Mouse (Mus musculus) CH12.LX (cell line): ENCODE results near the gene S100a6. TPM values are rescaled to one million over a fixed set of nuclear protein-coding genes. Genes with fewer than 3 reads are reported as not detected.

Experiments used
- DNase-seq: peaks from one replicate; pipeline ENCODE4 v3.0.0-alpha.2; 2013; ENCODE audit errors: extremely low read depth
- H3K27ac ChIP-seq: 2 replicates; pipeline ENCODE4 v1.5.1; 2012; ENCODE audit warnings: low read depth, mild to moderate bottlenecking, control low read depth, moderate library complexity; ENCODE audit not compliant: insufficient read depth
- H3K27me3 ChIP-seq: replicated peaks from 2 replicates; pipeline ENCODE3; 2012; ENCODE audit warnings: inconsistent platforms
- H3K36me3 ChIP-seq, 2 experiments: replicated peaks in 1 of 2; 2 replicates each; pipeline versions ENCODE3 to v1.6.1; 2012; ENCODE audit warnings: inconsistent platforms in 1 of 2, low read length in 1 of 2, mild to moderate bottlenecking in 1 of 2, mixed read lengths in 1 of 2, moderate library complexity in 1 of 2; ENCODE audit not compliant: control insufficient read depth in 1 of 2, insufficient read depth in 1 of 2
- H3K4me1 ChIP-seq, 2 experiments: 2 replicates each; pipeline ENCODE4 v1.6.1; 2012; ENCODE audit warnings: inconsistent platforms in 1 of 2, moderate library complexity in 1 of 2; ENCODE audit not compliant: insufficient read depth in 2 of 2, control insufficient read depth in 1 of 2
- H3K4me2 ChIP-seq: 2 replicates; pipeline ENCODE4 v1.6.1; 2012; ENCODE audit warnings: low read depth, mild to moderate bottlenecking, control low read depth; ENCODE audit not compliant: poor library complexity, insufficient read depth, severe bottlenecking
- H3K4me3 ChIP-seq, 3 experiments: fragments of 150-350 bp in 1 of 3; sonication (generic) in 1 of 3; replicated peaks in 1 of 3; 2 replicates each; pipeline versions ENCODE3 to v1.5.1; 2011 to 2012; ENCODE audit warnings: low read depth in 2 of 3, low read length in 2 of 3, mild to moderate bottlenecking in 2 of 3, moderate library complexity in 2 of 3, control low read depth in 1 of 3, improper control_type of control experiment in 1 of 3, inconsistent platforms in 1 of 3, mixed read lengths in 1 of 3; ENCODE audit not compliant: poor library complexity in 1 of 3
- H3K79me2 ChIP-seq: replicated peaks from 2 replicates; pipeline ENCODE4 v1.6.1; 2012; ENCODE audit warnings: mild to moderate bottlenecking, moderate library complexity; ENCODE audit not compliant: control insufficient read depth, poor library complexity, insufficient read depth, severe bottlenecking; ENCODE audit errors: extremely low read depth
- H3K9ac ChIP-seq: 2 replicates; pipeline ENCODE4 v1.6.1; 2012; ENCODE audit warnings: low read depth, mild to moderate bottlenecking, control low read depth, moderate library complexity; ENCODE audit not compliant: insufficient read depth
- H3K9me3 ChIP-seq: replicated peaks from 2 replicates; pipeline ENCODE3; 2012; ENCODE audit warnings: low read length, inconsistent platforms, mixed read lengths
- CHD1 ChIP-seq: IDR thresholded peaks from 2 replicates; pipeline ENCODE4 v1.6.1; 2012; ENCODE audit warnings: low read depth, low read length, improper control_type of control experiment, inconsistent platforms
- CTCF ChIP-seq, 2 experiments: IDR thresholded peaks in 1 of 2; conservative IDR thresholded peaks in 1 of 2; 2 replicates each; pipeline ENCODE4 v1.5.1; 2011 to 2012; ENCODE audit warnings: low read depth in 2 of 2, low read length in 2 of 2, improper control_type of control experiment in 1 of 2, inconsistent platforms in 1 of 2, mild to moderate bottlenecking in 1 of 2, moderate library complexity in 1 of 2
- E2F4 ChIP-seq: IDR thresholded peaks from 2 replicates; pipeline ENCODE4 v1.6.1; 2011; ENCODE audit warnings: low read depth, low read length, improper control_type of control experiment; ENCODE audit not compliant: insufficient replicate concordance
- ELF1 ChIP-seq: IDR thresholded peaks from 2 replicates; pipeline ENCODE4 v1.6.1; 2014; ENCODE audit warnings: low read depth, mild to moderate bottlenecking, inconsistent platforms, low read length, improper control_type of control experiment
- EP300 ChIP-seq: IDR thresholded peaks from 2 replicates; pipeline ENCODE4 v1.6.1; 2011; ENCODE audit warnings: low read length, improper control_type of control experiment
- ETS1 ChIP-seq: conservative IDR thresholded peaks from 2 replicates; pipeline ENCODE4 v1.6.1; 2012; ENCODE audit warnings: low read depth, mild to moderate bottlenecking, inconsistent platforms, low read length, improper control_type of control experiment, moderate library complexity
- GABPA ChIP-seq: IDR thresholded peaks from 2 replicates; pipeline ENCODE4 v1.6.1; 2012; ENCODE audit warnings: low read depth, low read length, improper control_type of control experiment, inconsistent platforms; ENCODE audit not compliant: insufficient replicate concordance
- HCFC1 ChIP-seq: IDR thresholded peaks from 2 replicates; pipeline ENCODE4 v1.6.1; 2012; ENCODE audit warnings: low read depth, mild to moderate bottlenecking, inconsistent platforms, low read length, improper control_type of control experiment
- IRF4 ChIP-seq: IDR thresholded peaks from 2 replicates; pipeline ENCODE4 v1.6.1; 2014; ENCODE audit warnings: low read depth, mild to moderate bottlenecking, inconsistent platforms, low read length, improper control_type of control experiment
- JUN ChIP-seq: IDR thresholded peaks from 2 replicates; pipeline ENCODE4 v1.6.1; 2011; ENCODE audit warnings: low read depth, mild to moderate bottlenecking, low read length, improper control_type of control experiment, moderate library complexity; ENCODE audit not compliant: insufficient read depth
- JUND ChIP-seq: conservative IDR thresholded peaks from 2 replicates; pipeline ENCODE4 v1.6.1; 2011; ENCODE audit warnings: low read depth, low read length, improper control_type of control experiment
- KAT2A ChIP-seq: IDR thresholded peaks from 2 replicates; pipeline ENCODE4 v1.6.1; 2012; ENCODE audit warnings: low read length, improper control_type of control experiment, inconsistent platforms; ENCODE audit not compliant: insufficient replicate concordance
- MAFK ChIP-seq: IDR thresholded peaks from 2 replicates; pipeline ENCODE4 v1.6.1; 2011; ENCODE audit warnings: low read length, improper control_type of control experiment; ENCODE audit not compliant: insufficient replicate concordance
- MAX ChIP-seq: IDR thresholded peaks from 2 replicates; pipeline ENCODE4 v1.6.1; 2011; ENCODE audit warnings: low read length, improper control_type of control experiment
- MXI1 ChIP-seq: IDR thresholded peaks from 2 replicates; pipeline ENCODE4 v1.6.1; 2011; ENCODE audit warnings: mild to moderate bottlenecking, low read depth, low read length, improper control_type of control experiment
- MYC ChIP-seq: IDR thresholded peaks from 2 replicates; pipeline ENCODE4 v1.6.1; 2011; ENCODE audit warnings: low read depth, mild to moderate bottlenecking, improper control_type of control experiment, low read length
- NRF1 ChIP-seq: IDR thresholded peaks from 2 replicates; pipeline ENCODE4 v1.6.1; 2014; ENCODE audit warnings: low read depth, mild to moderate bottlenecking, inconsistent platforms, low read length, improper control_type of control experiment, moderate library complexity
- PAX5 ChIP-seq: IDR thresholded peaks from 2 replicates; pipeline ENCODE4 v1.6.1; 2012; ENCODE audit warnings: low read length, inconsistent platforms, mixed read lengths
- POLR2A ChIP-seq: IDR thresholded peaks from 2 replicates; pipeline ENCODE4 v1.6.1; 2011; ENCODE audit warnings: low read depth, mild to moderate bottlenecking, improper control_type of control experiment, low read length
- POLR2AphosphoS2 ChIP-seq: IDR thresholded peaks from 2 replicates; pipeline ENCODE4 v1.6.1; 2011; ENCODE audit warnings: low read depth, low read length, improper control_type of control experiment
- RAD21 ChIP-seq: IDR thresholded peaks from 2 replicates; pipeline ENCODE4 v1.6.1; 2011; ENCODE audit warnings: low read depth, mild to moderate bottlenecking, low read length, improper control_type of control experiment, moderate library complexity
- RCOR1 ChIP-seq: conservative IDR thresholded peaks from 2 replicates; pipeline ENCODE4 v1.6.1; 2012; ENCODE audit warnings: low read depth, mild to moderate bottlenecking, inconsistent platforms, low read length, improper control_type of control experiment
- SIN3A ChIP-seq: IDR thresholded peaks from 2 replicates; pipeline ENCODE4 v1.6.1; 2012; ENCODE audit warnings: low read length, improper control_type of control experiment, inconsistent platforms
- SMC3 ChIP-seq: IDR thresholded peaks from 2 replicates; pipeline ENCODE4 v1.6.1; 2011; ENCODE audit warnings: low read depth, low read length, improper control_type of control experiment
- TBP ChIP-seq: conservative IDR thresholded peaks from 2 replicates; pipeline ENCODE4 v1.6.1; 2011; ENCODE audit warnings: low read depth, low read length, improper control_type of control experiment
- TCF12 ChIP-seq: IDR thresholded peaks from 2 replicates; pipeline ENCODE4 v1.6.1; 2014; ENCODE audit warnings: low read depth, mild to moderate bottlenecking, inconsistent platforms, low read length, improper control_type of control experiment
- UBTF ChIP-seq: IDR thresholded peaks from 2 replicates; pipeline ENCODE4 v1.6.1; 2012; ENCODE audit warnings: low read depth, mild to moderate bottlenecking, inconsistent platforms, low read length, improper control_type of control experiment, moderate library complexity
- USF1 ChIP-seq: IDR thresholded peaks from 2 replicates; pipeline ENCODE4 v1.6.1; 2014; ENCODE audit warnings: low read depth, mild to moderate bottlenecking, inconsistent platforms, low read length, improper control_type of control experiment
- USF2 ChIP-seq: conservative IDR thresholded peaks from 2 replicates; pipeline ENCODE4 v1.6.1; 2011; ENCODE audit warnings: low read depth, low read length, improper control_type of control experiment
- ZC3H11A ChIP-seq: IDR thresholded peaks from 2 replicates; pipeline ENCODE4 v1.6.1; 2012; ENCODE audit warnings: low read depth, mild to moderate bottlenecking, inconsistent platforms, low read length, improper control_type of control experiment
- ZKSCAN1 ChIP-seq: IDR thresholded peaks from 2 replicates; pipeline ENCODE4 v1.6.1; 2012; ENCODE audit warnings: low read depth, inconsistent platforms, low read length, improper control_type of control experiment, borderline replicate concordance
- ZMIZ1 ChIP-seq: IDR thresholded peaks from 2 replicates; pipeline ENCODE4 v1.6.1; 2012; ENCODE audit warnings: low read depth, mild to moderate bottlenecking, inconsistent platforms, low read length, improper control_type of control experiment
- ZNF384 ChIP-seq: IDR thresholded peaks from 2 replicates; pipeline ENCODE4 v1.6.1; 2012; ENCODE audit warnings: low read depth, low read length, improper control_type of control experiment, inconsistent platforms
- dilution Hi-C: fragments of 300-500 bp; cut with MboI; formaldehyde crosslinking; loops from 2 replicates; pipeline ENCODE4 v1.14.3; 2020; ENCODE audit warnings: low sequenced_read_pairs; ENCODE audit not compliant: extremely low pct_unique_long_range_greater_than_20kb, extremely low pct_ligation_motif_present
- in situ Hi-C: fragments of 300-500 bp; cut with MboI; formaldehyde crosslinking; loops from 3 replicates; pipeline ENCODE4 v1.14.3; 2019; ENCODE audit warnings: low sequenced_read_pairs, low pct_ligation_motif_present, low pct_unique_long_range_greater_than_20kb, mixed read lengths
- polyA plus RNA-seq: library from polyadenylated mRNA; unstranded; fragments of >175 nt; gene quantifications from 2 replicates; pipeline ENCODE4 v1.2.1, GENCODE M21; 2012; ENCODE audit warnings: low read depth; ENCODE audit not compliant: insufficient read length
- total RNA-seq, 2 experiments: library from RNA; depleted of rRNA; stranded (reverse); fragments of 300-350 nt in 1 of 2; fragments of >200 nt in 1 of 2; gene quantifications; 2 replicates each; pipeline ENCODE4 v1.2.3; 2012 to 2014

The S100a6 gene
- total and polyA plus RNA-seq, 3 experiments: not detected

DNA sequence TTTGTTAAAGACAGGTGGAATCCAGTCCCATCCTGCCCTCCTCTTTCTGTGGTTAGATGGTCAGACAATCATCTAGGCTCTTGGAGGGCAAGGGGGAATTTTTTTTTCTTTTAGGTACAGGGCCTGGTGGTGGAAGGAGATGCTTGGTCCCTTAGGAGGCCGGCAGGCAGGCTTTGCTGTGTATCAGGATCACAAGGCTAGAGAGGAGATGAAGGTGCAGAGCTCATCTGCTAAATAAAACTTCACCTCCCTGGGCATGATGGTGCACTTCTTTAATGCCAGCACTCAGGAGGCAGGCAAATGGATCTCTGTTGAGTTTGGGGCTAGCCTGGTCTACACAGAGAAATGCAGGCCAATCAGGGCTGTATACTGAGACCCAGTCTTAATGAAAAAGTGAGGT lies 3.2 kb downstream of the S100a6 start:
- in situ Hi-C loops (no loop called here), dilution Hi-C loops (no loop called here)
- no peak overlapping the region for H3K27ac ChIP-seq
- TF ChIP-seq POLR2A: no peak
- no peak for TF ChIP-seq SIN3A
- TF ChIP-seq ETS1: no peak
- TF ChIP-seq TCF12: no peak
- TF ChIP-seq MAFK: no peak
- TF ChIP-seq ELF1: no peak
- no peak for TF ChIP-seq ZC3H11A
- TF ChIP-seq JUN: no peak
- TF ChIP-seq GABPA: no peak
- TF ChIP-seq CTCF (conservative IDR thresholded peaks at IDR 0.05 in 1 of 2, IDR thresholded peaks at IDR 0.05 in 1 of 2; ENCODE audit: low read depth in 2 of 2, low read length in 2 of 2): no peak
- TF ChIP-seq ZMIZ1: no peak
- no peak for TF ChIP-seq MAX
- TF ChIP-seq USF2: no peak
- DNase-seq: no peak
- peaks cover 3% of the 10 kb centered on the region for H3K27me3 ChIP-seq
- no peaks in the 10 kb centered on the region for H3K36me3 ChIP-seq
- H3K9ac ChIP-seq: no peak overlapping the region
- H3K79me2 ChIP-seq: no peaks in the 10 kb centered on the region
- no peak overlapping the region for H3K4me3 ChIP-seq
- H3K4me1 ChIP-seq: peaks cover 0 to 25% of the 10 kb centered on the region in 2 experiments; a peak in 2 of 4 replicates
- H3K9me3 ChIP-seq: no peaks in the 10 kb centered on the region
- 0 out of 2 replicates have a peak overlapping the region, but pooled peaks have one; percentile 16 for H3K4me2 ChIP-seq

DNA sequence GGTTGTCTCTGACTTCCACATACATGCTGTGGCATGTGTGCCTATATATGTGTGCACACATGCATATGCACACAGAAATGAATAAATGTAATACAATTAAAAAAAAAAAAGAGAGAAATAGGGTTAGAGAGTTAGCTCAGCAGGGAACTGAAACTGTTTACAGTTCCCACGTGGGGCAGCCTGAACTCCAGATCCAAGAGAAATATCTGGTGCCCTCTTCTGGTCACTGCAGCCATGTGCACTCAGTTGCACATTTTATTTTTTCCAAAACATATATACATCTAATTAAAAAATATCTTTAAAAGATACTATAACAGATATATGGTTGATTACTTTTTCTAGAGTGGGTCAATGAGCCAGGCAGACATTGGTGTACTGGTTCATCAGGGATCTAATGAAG lies 4.9 kb downstream of the S100a6 start:
- no peaks in the 10 kb centered on the region for H3K9me3 ChIP-seq
- H3K4me2 ChIP-seq: no peak overlapping the region
- no peak overlapping the region for H3K27ac ChIP-seq
- no peak overlapping the region for H3K4me3 ChIP-seq
- peaks cover 0 to 24% of the 10 kb centered on the region in 2 experiments; a peak in 2 of 4 replicates for H3K4me1 ChIP-seq
- no peaks in the 10 kb centered on the region for H3K36me3 ChIP-seq
- in situ Hi-C loops: no loop called here
- H3K79me2 ChIP-seq: no peaks in the 10 kb centered on the region
- peaks cover 3% of the 10 kb centered on the region for H3K27me3 ChIP-seq
- no peak for DNase-seq
- H3K9ac ChIP-seq: no peak overlapping the region
- dilution Hi-C loops: no loop called here
- TF ChIP-seq ELF1 (no peak), RCOR1 (no peak), IRF4 (peak; percentile 53; the same call in 1 of the 2 replicates), NRF1 (no peak), POLR2AphosphoS2 (no peak), SIN3A (no peak), ETS1 (no peak), MAFK (no peak), KAT2A (no peak), ZC3H11A (no peak), ZKSCAN1 (no peak), EP300 (no peak), POLR2A (no peak), TCF12 (no peak), UBTF (no peak), SMC3 (peak; percentile 7; the same call in 1 of the 2 replicates), ZNF384 (peak; percentile 42), PAX5 (no peak), USF1 (no peak), MXI1 (no peak), E2F4 (no peak), TBP (no peak), USF2 (no peak), ZMIZ1 (no peak), JUND (no peak), CHD1 (no peak), MYC (peak; percentile 81), JUN (no peak), RAD21 (peak; percentile 18), HCFC1 (no peak), MAX (peak; percentile 53; the same call in 1 of the 2 replicates)
